Mouse (Mus musculus): Measurements from ENCODE around the gene Gas2. TPM values are rescaled to one million over a fixed set of nuclear protein-coding genes. Genes with fewer than 3 reads are reported as not detected.

Gas2 gene
- polyA plus RNA-seq, 1 experiment from 2014 or later = 41.1 TPM

- DNase-seq (ENCODE audit: low spot score) (no peak), ATAC-seq (ENCODE audit: low FRiP score) (no peak)
- Histone ChIP-seq H3K4me2 (replicated peaks; ENCODE audit: low read depth, low read length) (no peak overlapping the region), H3K36me3 (ENCODE audit: control insufficient read depth, insufficient read depth, low read length) (no peaks in the 10 kb centered on the region), H3K4me1 (replicated peaks; ENCODE audit: control insufficient read depth, insufficient read depth, low read length) (no peaks in the 10 kb centered on the region), H3K9me3 (ENCODE audit: control insufficient read depth, low read length) (no peaks in the 10 kb centered on the region), H3K4me3 (ENCODE audit: low read depth, low read length) (no peak overlapping the region), H3K9ac (ENCODE audit: low read depth, low read length) (no peak overlapping the region), H3K27me3 (ENCODE audit: control insufficient read depth, insufficient read depth, low read length) (no peaks in the 10 kb centered on the region), H3K27ac (ENCODE audit: low read depth, low read length) (no peak overlapping the region)
- 88% methylated on average over 1 of the region's 1 CpGs for WGBS
These were observed 30.6 kb downstream of the Gas2 start for GRCm38 (mm10) chr7:51892224-51892965.

GRCm38 (mm10) chr7:51893008-51893407 is 31.2 kb downstream of the Gas2 start:
- no peak overlapping the region for H3K9ac ChIP-seq (ENCODE audit: low read depth, low read length)
- H3K4me2 ChIP-seq (replicated peaks; ENCODE audit: low read depth, low read length) = no peak overlapping the region
- ATAC-seq (ENCODE audit: low FRiP score) = no peak
- 84% methylated on average over 4 of the region's 4 CpGs for WGBS
- no peak overlapping the region for H3K4me3 ChIP-seq (ENCODE audit: low read depth, low read length)
- no peaks in the 10 kb centered on the region for H3K4me1 ChIP-seq (replicated peaks; ENCODE audit: control insufficient read depth, insufficient read depth, low read length)
- no peaks in the 10 kb centered on the region for H3K27me3 ChIP-seq (ENCODE audit: control insufficient read depth, insufficient read depth, low read length)
- H3K36me3 ChIP-seq (ENCODE audit: control insufficient read depth, insufficient read depth, low read length) = no peaks in the 10 kb centered on the region
- H3K27ac ChIP-seq (ENCODE audit: low read depth, low read length) = no peak overlapping the region
- no peaks in the 10 kb centered on the region for H3K9me3 ChIP-seq (ENCODE audit: control insufficient read depth, low read length)
- DNase-seq (ENCODE audit: low spot score) = no peak

- Histone ChIP-seq H3K27ac (ENCODE audit: low read depth, low read length) (no peak overlapping the region), H3K9ac (ENCODE audit: low read depth, low read length) (no peak overlapping the region), H3K4me2 (replicated peaks; ENCODE audit: low read depth, low read length) (no peak overlapping the region), H3K4me3 (ENCODE audit: low read depth, low read length) (no peak overlapping the region), H3K9me3 (ENCODE audit: control insufficient read depth, low read length) (no peaks in the 10 kb centered on the region), H3K27me3 (ENCODE audit: control insufficient read depth, insufficient read depth, low read length) (no peaks in the 10 kb centered on the region), H3K4me1 (replicated peaks; ENCODE audit: control insufficient read depth, insufficient read depth, low read length) (no peaks in the 10 kb centered on the region), H3K36me3 (ENCODE audit: control insufficient read depth, insufficient read depth, low read length) (no peaks in the 10 kb centered on the region)
- no peak for ATAC-seq (ENCODE audit: low FRiP score)
- WGBS = 81% methylated on average over 4 of the region's 4 CpGs
- DNase-seq (ENCODE audit: low spot score) = no peak
These were observed 32.5 kb downstream of the Gas2 start for GRCm38 (mm10) chr7:51894133-51894801.

- Histone ChIP-seq H3K9ac (ENCODE audit: low read depth, low read length) (no peak overlapping the region), H3K27ac (ENCODE audit: low read depth, low read length) (no peak overlapping the region), H3K4me3 (ENCODE audit: low read depth, low read length) (no peak overlapping the region), H3K4me2 (replicated peaks; ENCODE audit: low read depth, low read length) (no peak overlapping the region), H3K27me3 (ENCODE audit: control insufficient read depth, insufficient read depth, low read length) (no peaks in the 10 kb centered on the region), H3K9me3 (ENCODE audit: control insufficient read depth, low read length) (no peaks in the 10 kb centered on the region), H3K36me3 (ENCODE audit: control insufficient read depth, insufficient read depth, low read length) (no peaks in the 10 kb centered on the region), H3K4me1 (replicated peaks; ENCODE audit: control insufficient read depth, insufficient read depth, low read length) (no peaks in the 10 kb centered on the region)
- ATAC-seq (ENCODE audit: low FRiP score) = no peak
- WGBS = 48% methylated on average over 2 of the region's 2 CpGs
- no peak for DNase-seq (ENCODE audit: low spot score)
These were observed 33.1 kb downstream of the Gas2 start for GRCm38 (mm10) chr7:51894939-51895338.

GRCm38 (mm10) chr7:51899066-51899465 is 37.3 kb downstream of the Gas2 start:
- ATAC-seq (ENCODE audit: low FRiP score) = no peak
- H3K9ac ChIP-seq (ENCODE audit: low read depth, low read length) = no peak overlapping the region
- H3K27me3 ChIP-seq (ENCODE audit: control insufficient read depth, insufficient read depth, low read length) = no peaks in the 10 kb centered on the region
- no peaks in the 10 kb centered on the region for H3K9me3 ChIP-seq (ENCODE audit: control insufficient read depth, low read length)
- DNase-seq (ENCODE audit: low spot score) = no peak
- WGBS = 73% methylated on average over 6 of the region's 6 CpGs
- H3K27ac ChIP-seq (ENCODE audit: low read depth, low read length) = no peak overlapping the region
- H3K4me1 ChIP-seq (replicated peaks; ENCODE audit: control insufficient read depth, insufficient read depth, low read length) = no peaks in the 10 kb centered on the region
- no peak overlapping the region for H3K4me3 ChIP-seq (ENCODE audit: low read depth, low read length)
- H3K36me3 ChIP-seq (ENCODE audit: control insufficient read depth, insufficient read depth, low read length) = no peaks in the 10 kb centered on the region
- H3K4me2 ChIP-seq (replicated peaks; ENCODE audit: low read depth, low read length) = no peak overlapping the region

GRCm38 (mm10) chr7:51913292-51914050 is 51.7 kb downstream of the Gas2 start:
- no peaks in the 10 kb centered on the region for H3K27me3 ChIP-seq (ENCODE audit: control insufficient read depth, insufficient read depth, low read length)

GRCm38 (mm10) chr7:51914132-51914531 is 52.3 kb downstream of the Gas2 start:
- Histone ChIP-seq H3K27ac (ENCODE audit: low read depth, low read length) (no peak overlapping the region), H3K4me2 (replicated peaks; ENCODE audit: low read depth, low read length) (no peak overlapping the region), H3K27me3 (ENCODE audit: control insufficient read depth, insufficient read depth, low read length) (no peaks in the 10 kb centered on the region), H3K36me3 (ENCODE audit: control insufficient read depth, insufficient read depth, low read length) (no peaks in the 10 kb centered on the region), H3K4me1 (replicated peaks; ENCODE audit: control insufficient read depth, insufficient read depth, low read length) (no peaks in the 10 kb centered on the region), H3K9me3 (ENCODE audit: control insufficient read depth, low read length) (no peaks in the 10 kb centered on the region), H3K4me3 (ENCODE audit: low read depth, low read length) (no peak overlapping the region), H3K9ac (ENCODE audit: low read depth, low read length) (no peak overlapping the region)
- DNase-seq (ENCODE audit: low spot score) (no peak), ATAC-seq (ENCODE audit: low FRiP score) (no peak)
- 81% methylated on average over 2 of the region's 2 CpGs for WGBS

More at GRCm38 (mm10) chr7:51913292-51914050, 51.7 kb downstream of the Gas2 start:
- no peak overlapping the region for H3K27ac ChIP-seq (ENCODE audit: low read depth, low read length)
- H3K4me3 ChIP-seq (ENCODE audit: low read depth, low read length) = no peak overlapping the region
- no peaks in the 10 kb centered on the region for H3K4me1 ChIP-seq (replicated peaks; ENCODE audit: control insufficient read depth, insufficient read depth, low read length)
- ATAC-seq (ENCODE audit: low FRiP score) = no peak
- H3K9me3 ChIP-seq (ENCODE audit: control insufficient read depth, low read length) = no peaks in the 10 kb centered on the region
- H3K9ac ChIP-seq (ENCODE audit: low read depth, low read length) = no peak overlapping the region
- WGBS = 96% methylated on average over 3 of the region's 3 CpGs
- DNase-seq (ENCODE audit: low spot score) = no peak
- H3K4me2 ChIP-seq (replicated peaks; ENCODE audit: low read depth, low read length) = no peak overlapping the region
- H3K36me3 ChIP-seq (ENCODE audit: control insufficient read depth, insufficient read depth, low read length) = no peaks in the 10 kb centered on the region

GRCm38 (mm10) chr7:51928761-51929519 is 67.1 kb downstream of the Gas2 start:
- DNase-seq (ENCODE audit: low spot score) = peak; percentile 58
- ATAC-seq (ENCODE audit: low FRiP score) = peak; percentile 92
- H3K36me3 ChIP-seq (ENCODE audit: control insufficient read depth, insufficient read depth, low read length) = no peaks in the 10 kb centered on the region
- peak overlapping the region; percentile 50; the same call in 1 of the 2 replicates for H3K9ac ChIP-seq (ENCODE audit: low read depth, low read length)
- 0 out of 2 replicates have a peak, but pooled peaks cover 3% of the 10 kb centered on the region for H3K4me1 ChIP-seq (replicated peaks; ENCODE audit: control insufficient read depth, insufficient read depth, low read length)
- no peak overlapping the region for H3K4me3 ChIP-seq (ENCODE audit: low read depth, low read length)
- H3K27ac ChIP-seq (ENCODE audit: low read depth, low read length) = peak overlapping the region; percentile 90
- no peaks in the 10 kb centered on the region for H3K9me3 ChIP-seq (ENCODE audit: control insufficient read depth, low read length)
- no peak overlapping the region for H3K4me2 ChIP-seq (replicated peaks; ENCODE audit: low read depth, low read length)
- H3K27me3 ChIP-seq (ENCODE audit: control insufficient read depth, insufficient read depth, low read length) = no peaks in the 10 kb centered on the region
- 32% methylated on average over 10 of the region's 10 CpGs for WGBS
